Mouse (Mus musculus) heart, embryonic 13.5 days (tissue): ENCODE results near the gene Bcl11b. TPM values are rescaled to one million over a fixed set of nuclear protein-coding genes. Genes with fewer than 3 reads are reported as not detected.

Experiments
- polyA plus RNA-seq: library from polyadenylated mRNA; unstranded; fragments of >200 nt; fragmentation: Nextera tagmentation; extraction: Ambion mirVana; gene quantifications from 2 replicates; pipeline ENCODE4 v1.2.1, GENCODE M21; 2015

The Bcl11b gene
- polyA plus RNA-seq, 1 experiment from 2014 or later, result 4.5 TPM

Other genes starting within 250 kb of the Bcl11b start
- 63.0 and 65.7 TPM in 2 replicates for gene Setd3, start 175.7 kb upstream of the Bcl11b start, polyA plus RNA-seq
- gene Ccnk, start 176.0 kb upstream of the Bcl11b start, polyA plus RNA-seq, result 2.2 and 2.8 TPM in 2 replicates